Mouse (Mus musculus): Measurements from ENCODE around the gene Sept6.
"Not testable (repeated sequence)": the region's sequence is repeated elsewhere in the genome, so short reads cannot be mapped to it uniquely, and the experiment has no call there.

The Sept6 gene

DNA sequence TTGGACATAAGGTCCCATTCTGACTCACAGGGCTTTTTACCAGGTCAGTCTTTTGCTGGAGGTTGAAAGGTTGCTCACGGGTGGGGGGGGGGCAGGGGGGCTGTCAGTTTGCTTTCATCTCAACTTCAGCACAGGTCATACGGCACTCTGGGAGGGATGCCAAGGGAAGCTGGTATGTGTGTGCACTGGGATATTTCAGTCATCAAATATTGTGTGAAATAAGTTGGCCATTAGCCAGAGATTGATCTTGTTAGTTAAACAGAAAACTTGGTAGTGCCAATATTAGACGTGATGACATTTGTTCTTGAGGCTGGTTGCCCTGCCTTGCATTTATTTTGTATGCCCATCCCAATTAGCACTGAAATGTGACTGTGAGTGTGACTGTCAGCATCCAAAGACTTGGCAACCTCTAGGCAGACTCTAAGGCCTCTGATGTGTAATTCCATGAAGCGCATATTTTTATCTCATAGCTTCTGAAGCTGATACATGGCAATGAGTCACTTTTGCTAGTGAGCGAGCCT is 18.6 kb downstream of the Sept6 start:
- intact Hi-C loops (cut with DNase I), result no loop called here

GRCm38 (mm10) chrX:36971156-36971555 is 20.4 kb downstream of the Sept6 start:
- intact Hi-C loops (cut with DNase I), result no loop called here

GRCm38 (mm10) chrX:36969501-36969900 is 22.1 kb downstream of the Sept6 start:
- intact Hi-C loops (cut with DNase I), result no loop called here

GRCm38 (mm10) chrX:36956674-36957073 is 34.9 kb downstream of the Sept6 start:
- intact Hi-C loops (cut with DNase I), result no loop called here

- intact Hi-C loops (cut with DNase I), result no loop called here
Observed at GRCm38 (mm10) chrX:36941106-36941505, 50.5 kb downstream of the Sept6 start.

GRCm38 (mm10) chrX:36939806-36940413 is 51.7 kb downstream of the Sept6 start:
- intact Hi-C loops (cut with DNase I), result loop anchor here (5.0 kb wide), 1 partner anchor 42 kb away; no protein-coding TSS in a partner anchor

GRCm38 (mm10) chrX:36935326-36935966 is 56.1 kb downstream of the Sept6 start:
- intact Hi-C loops (cut with DNase I), result loop anchor here (5.0 kb wide), 1 partner anchor 47 kb away; no protein-coding TSS in a partner anchor

- intact Hi-C loops (cut with DNase I), result loop anchor here (2.0 kb wide), 1 partner anchor 92 kb away; no protein-coding TSS in a partner anchor
Observed at GRCm38 (mm10) chrX:36930574-36930973, 61.0 kb downstream of the Sept6 start.

GRCm38 (mm10) chrX:36929694-36930093 is 61.9 kb downstream of the Sept6 start:
- intact Hi-C loops (cut with DNase I), result loop anchor here (2.0 kb wide), 1 partner anchor 93 kb away; no protein-coding TSS in a partner anchor

DNA sequence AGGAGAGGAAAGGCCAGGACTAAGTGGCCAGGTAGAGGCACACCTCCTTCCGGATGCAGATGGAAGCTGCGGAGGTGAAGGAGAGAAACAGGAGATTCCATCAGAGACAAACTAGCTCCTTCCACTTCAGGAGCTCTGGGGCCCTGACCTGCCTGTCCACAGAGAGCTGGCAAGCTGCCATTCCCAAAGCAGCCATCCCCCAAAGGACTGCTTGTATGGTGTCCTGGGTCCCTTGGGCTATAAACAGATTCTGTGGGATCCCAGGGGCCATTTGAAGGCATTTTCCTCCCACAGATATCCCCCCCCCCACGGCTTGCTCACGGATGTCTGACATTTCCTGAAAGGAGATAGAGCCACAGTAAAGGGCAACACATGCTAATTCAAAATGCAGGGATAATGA is 62.8 kb downstream of the Sept6 start:
- intact Hi-C loops (cut with DNase I), result no loop called here

DNA sequence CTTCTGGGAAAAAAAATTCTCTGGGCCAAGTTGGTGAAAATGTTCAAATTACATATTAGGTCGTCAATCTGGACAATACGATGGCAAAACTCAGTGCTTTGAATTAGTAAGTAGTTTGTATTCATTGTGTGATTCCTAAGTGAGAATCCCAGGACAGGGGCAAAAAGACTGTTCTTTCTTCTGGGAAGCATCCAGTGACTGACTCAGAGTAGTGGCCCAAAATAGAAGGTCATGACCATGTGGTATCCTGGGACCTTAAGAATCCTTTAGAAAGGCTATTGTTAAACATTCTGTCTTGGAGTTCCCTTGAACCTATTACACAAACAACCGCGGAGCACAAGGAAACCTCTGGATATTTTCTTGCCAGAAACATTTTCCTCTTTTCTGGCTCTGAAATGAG is 70.2 kb downstream of the Sept6 start:
- intact Hi-C loops (cut with DNase I), result no loop called here

- intact Hi-C loops (cut with DNase I), result no loop called here
Observed at GRCm38 (mm10) chrX:36917749-36918148, 73.8 kb downstream of the Sept6 start.

GRCm38 (mm10) chrX:36911343-36911742 is 80.3 kb downstream of the Sept6 start:
- intact Hi-C loops (cut with DNase I), result loop anchor here (5.0 kb wide), 1 partner anchor 79 kb away; no protein-coding TSS in a partner anchor

GRCm38 (mm10) chrX:36906539-36906938 is 85.1 kb downstream of the Sept6 start:
- intact Hi-C loops (cut with DNase I), result no loop called here

GRCm38 (mm10) chrX:36903115-36903768 is 88.4 kb downstream of the Sept6 start:
- intact Hi-C loops (cut with DNase I), result no loop called here

- intact Hi-C loops (cut with DNase I), result no loop called here
Observed at GRCm38 (mm10) chrX:36902321-36903114, 89.1 kb downstream of the Sept6 start, which contains the start of gene Nkrf. Gene Nkrf (minus strand): TSS chrX:36902899.

DNA sequence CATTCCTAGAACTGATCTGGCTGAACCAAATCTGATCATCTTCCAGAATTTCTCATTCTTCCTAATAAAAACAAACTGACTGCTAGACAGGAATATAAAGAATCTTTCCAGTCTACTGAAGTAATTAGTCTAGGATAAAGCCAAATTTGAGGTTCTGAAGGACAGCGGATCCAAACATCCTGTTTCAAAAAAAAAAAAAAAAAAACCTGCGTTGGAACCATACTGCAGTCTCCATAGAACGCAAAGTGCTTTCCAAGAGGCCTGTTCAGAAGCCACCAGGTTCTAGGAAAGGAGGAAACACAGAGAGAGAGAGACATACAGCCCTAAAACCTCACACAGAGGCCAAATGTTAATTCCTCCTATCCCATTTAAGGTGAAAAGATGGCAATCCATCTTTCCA is 89.9 kb downstream of the Sept6 start:
- intact Hi-C loops (cut with DNase I), result no loop called here

DNA sequence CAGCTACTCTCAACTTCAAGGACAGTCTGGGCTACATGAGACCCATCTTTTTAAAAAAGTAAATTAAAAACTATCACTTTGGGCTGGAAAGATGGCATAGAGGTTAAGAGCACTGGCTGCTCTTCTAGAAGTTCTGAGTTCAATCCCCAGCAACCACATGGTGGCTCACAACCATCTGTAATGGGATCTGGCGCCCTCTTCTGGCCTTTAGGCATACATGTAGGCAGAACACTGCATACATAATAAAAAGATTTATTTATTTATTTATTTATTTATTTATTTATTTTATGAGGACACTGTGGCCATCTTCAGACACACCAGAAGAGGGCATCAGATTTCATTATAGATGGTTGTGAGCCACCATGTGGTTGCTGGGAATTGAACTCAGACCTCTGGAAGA is 92.7 kb downstream of the Sept6 start:
- intact Hi-C loops (cut with DNase I), result not testable (repeated sequence)

- intact Hi-C loops (cut with DNase I), result no loop called here
Observed at GRCm38 (mm10) chrX:36884719-36885118, 106.9 kb downstream of the Sept6 start.

DNA sequence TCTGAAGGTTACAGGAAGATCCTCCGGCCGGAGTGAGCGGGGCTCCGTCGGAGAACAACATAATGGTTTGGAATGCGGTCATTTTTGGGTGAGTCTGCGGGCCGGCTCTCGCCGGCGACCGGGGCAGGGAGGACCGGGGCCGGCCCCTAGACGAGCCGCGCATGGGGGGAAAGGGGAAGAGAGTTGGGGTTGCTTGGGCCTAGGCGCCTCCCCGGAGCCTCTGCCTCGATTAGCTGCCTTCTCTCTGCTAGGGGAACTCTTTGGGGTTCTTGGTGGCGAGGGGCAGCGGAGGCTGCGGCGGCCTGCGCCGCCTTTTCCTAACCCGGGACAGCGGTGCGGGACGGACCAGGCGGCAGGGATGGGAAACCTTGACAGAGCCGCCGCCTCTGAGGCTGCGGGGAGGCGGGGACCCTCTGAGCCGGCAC is 116.9 kb downstream of the Sept6 start:
- intact Hi-C loops (cut with DNase I), result no loop called here

DNA sequence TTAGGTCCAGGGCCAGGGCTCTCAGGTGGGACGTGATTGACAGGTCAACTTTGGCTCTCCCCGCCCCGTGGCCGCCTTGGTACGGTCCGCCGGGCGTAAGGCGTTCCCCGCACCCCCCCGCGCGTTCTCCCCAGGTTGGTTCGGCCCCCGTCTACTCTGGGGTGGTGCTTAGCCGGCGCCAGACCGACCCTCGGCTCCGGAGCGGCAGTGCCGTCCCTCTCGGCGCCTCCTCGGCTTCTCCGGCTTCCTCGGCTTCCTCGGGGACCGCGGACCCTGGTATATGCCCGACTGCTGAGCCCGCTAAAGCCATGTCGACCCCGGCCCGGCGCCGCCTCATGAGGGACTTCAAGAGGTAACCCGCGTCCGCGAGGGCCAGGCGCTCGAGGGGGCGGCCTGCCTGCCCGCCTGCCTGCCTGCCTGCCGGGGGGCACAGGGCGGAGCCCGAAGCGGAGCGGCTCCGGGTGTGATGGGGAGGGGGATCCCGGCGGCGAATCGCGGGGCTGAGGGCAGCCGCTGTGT is 117.4 kb downstream of the Sept6 start:
- intact Hi-C loops (cut with DNase I), result no loop called here
